Mouse (Mus musculus) liver, postnatal 0 days (tissue): ENCODE measurements at regions not wholly inside any gene's neighbourhood (a gene's known extent, or its start where the extent isn't known, plus 50 kb on each side); places are given as distances from the start of the nearest gene placed in this dataset.

ENCODE experiments used
- CTCF ChIP-seq: sonication (generic); IDR thresholded peaks from 2 replicates; pipeline ENCODE4 v1.5.1; 2016; ENCODE audit warnings: antibody characterized with exemption, low read depth
- EP300 ChIP-seq: IDR thresholded peaks from 2 replicates; pipeline ENCODE4 v1.6.1; 2016; ENCODE audit warnings: antibody characterized with exemption, low read depth, mild to moderate bottlenecking

DNA sequence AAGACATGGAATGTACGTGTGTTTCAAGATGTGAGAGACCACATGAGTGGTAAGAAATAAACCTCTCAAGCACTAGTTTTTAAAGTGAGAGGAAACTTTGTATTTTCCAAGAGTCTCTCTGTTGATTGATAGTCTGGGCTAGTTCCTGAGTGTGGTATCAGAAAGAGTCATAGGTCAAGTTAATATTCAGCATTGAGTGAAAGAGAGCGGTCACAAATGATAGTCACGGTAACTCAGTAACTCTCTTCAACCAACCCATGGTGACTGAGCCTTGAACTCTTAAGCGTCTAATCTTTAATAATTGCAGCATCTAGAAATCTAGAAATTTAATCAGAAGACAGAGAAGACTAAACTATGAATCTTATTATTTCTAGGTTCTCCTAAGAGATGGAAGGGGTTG is 108.3 kb upstream of the Nrip1 start:
- TF ChIP-seq CTCF, result no peak
- TF ChIP-seq EP300, result no peak
